ENCODE assay signal across 23 mouse cellular contexts in the genomic region with DNA sequence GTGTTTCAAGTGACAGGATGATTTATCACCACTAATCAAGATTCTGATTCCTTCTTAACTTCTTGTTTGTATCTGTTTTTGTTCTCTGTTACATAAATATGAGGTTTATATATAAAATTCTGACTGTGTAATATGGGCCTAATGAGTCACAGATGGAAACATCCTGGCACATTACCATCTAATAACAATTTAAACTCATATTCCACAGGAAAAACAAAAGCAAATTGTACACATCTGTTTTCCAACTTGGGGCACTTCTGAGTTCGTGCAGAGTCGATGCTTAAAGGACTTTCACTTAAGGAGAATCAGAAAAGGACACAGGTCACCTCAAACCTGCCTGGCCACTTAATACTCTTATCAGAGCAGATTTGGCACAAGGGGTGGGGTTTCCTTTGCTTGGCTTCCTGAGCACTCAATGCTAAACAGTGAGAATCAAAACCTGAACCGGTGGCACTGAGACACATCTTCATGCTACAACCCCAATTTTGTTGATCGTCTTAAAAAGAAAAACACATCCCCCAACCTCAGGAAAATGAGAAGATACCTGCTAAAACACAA.
DNase-seq lines count a peak whose midpoint lies in the region; ATAC-seq lines count a peak whose summit lies in the region.
"Had no signal": no experiment of that assay in that cellular context is flagged by ENCODE, and none has a peak within 500 bp of the region (broad histone marks: within the 10 kb centered on the region; RNA-seq: fewer than 3 reads in every experiment).

No protein-coding gene starts in this region.

- no peaks in the 10 kb centered on the region for H3K36me3 ChIP-seq in embryonic facial prominence, embryonic 11.5 days (replicated peaks; ENCODE audit: control insufficient read depth, insufficient read depth, low read depth, low read length)
- H3K36me3 ChIP-seq in embryonic facial prominence, embryonic 10.5 days (replicated peaks) = no peaks in the 10 kb centered on the region
- H3K36me3 ChIP-seq: heart, embryonic 15.5 days; hindbrain, embryonic 10.5 days had no signal

- 42% methylated on average over 4 of the region's 4 CpGs for WGBS in embryonic facial prominence, embryonic 11.5 days
- WGBS in embryonic facial prominence, embryonic 10.5 days = 48% methylated on average over 4 of the region's 4 CpGs

- intact Hi-C loops in left cerebral cortex, postnatal 4 days (cut with DNase I) = no loop called here
- intact Hi-C loops in gastrocnemius, postnatal 14 days (cut with DNase I; ENCODE audit: low total_unique reads) = no loop called here

- H3K27ac ChIP-seq in embryonic facial prominence, embryonic 11.5 days (replicated peaks; ENCODE audit: low read depth, low read length) = no peak overlapping the region
- H3K27ac ChIP-seq in embryonic facial prominence, embryonic 10.5 days (replicated peaks) = no peak overlapping the region
- H3K27ac ChIP-seq: forebrain, embryonic 13.5 days; heart, embryonic 15.5 days; hindbrain, embryonic 10.5 days; hindbrain, postnatal 0 days; kidney, postnatal 0 days; macrophage had no signal

- H3K4me2 ChIP-seq in embryonic facial prominence, embryonic 11.5 days (ENCODE audit: low read depth, low read length) = no peak overlapping the region
- H3K4me2 ChIP-seq: forebrain, embryonic 13.5 days; heart, embryonic 15.5 days; liver, embryonic 11.5 days; midbrain, embryonic 11.5 days had no signal

- H3K4me1 ChIP-seq in embryonic facial prominence, embryonic 11.5 days (ENCODE audit: control insufficient read depth, insufficient read depth, low read length) = no peaks in the 10 kb centered on the region
- peaks cover 22% of the 10 kb centered on the region for H3K4me1 ChIP-seq in embryonic facial prominence, embryonic 10.5 days
- H3K4me1 ChIP-seq: forebrain, embryonic 13.5 days; heart, embryonic 15.5 days; hindbrain, embryonic 10.5 days had no signal

- H3K9me3 ChIP-seq in embryonic facial prominence, embryonic 11.5 days (replicated peaks; ENCODE audit: control insufficient read depth, low read length) = no peaks in the 10 kb centered on the region
- no peaks in the 10 kb centered on the region for H3K9me3 ChIP-seq in embryonic facial prominence, embryonic 10.5 days
- H3K9me3 ChIP-seq: forebrain, embryonic 13.5 days; heart, embryonic 15.5 days; hindbrain, embryonic 10.5 days had no signal

- peak; percentile 53 for DNase-seq in embryonic facial prominence, embryonic 11.5 days (ENCODE audit: low spot score)
- DNase-seq in embryonic facial prominence, embryonic 10.5 days (ENCODE audit: low spot score) = no peak
- DNase-seq in urinary bladder, postnatal 14 days (ENCODE audit: low spot score) = peak; percentile 50
- DNase-seq in urinary bladder, postnatal 10 days (ENCODE audit: low spot score) = no peak
- DNase-seq in lung, postnatal 10 days = peak; percentile 18
- no peak for DNase-seq in left cerebral cortex, postnatal 4 days
- DNase-seq in gastrocnemius, postnatal 14 days = no peak
- no peak for DNase-seq in heart, postnatal 4 days
- DNase-seq: adrenal gland, postnatal 25 days; cerebellum, adult 11-12 months; cerebellum, postnatal 25 days; gastrocnemius, postnatal 25 days; kidney, adult 11 months; right cerebral cortex, postnatal 4 days had no signal

- ATAC-seq in embryonic facial prominence, embryonic 11.5 days (replicated peaks; ENCODE audit: insufficient number of reproducible peaks, low FRiP score, low TSS enrichment, low read depth) = no peak
- ATAC-seq: forebrain, embryonic 13.5 days; hindbrain, postnatal 0 days had no signal

- H3K4me3 ChIP-seq in embryonic facial prominence, embryonic 11.5 days (ENCODE audit: low read depth, low read length) = no peak overlapping the region
- H3K4me3 ChIP-seq in embryonic facial prominence, embryonic 10.5 days = no peak overlapping the region
- H3K4me3 ChIP-seq: erythroblast, embryonic 14.5 days; forebrain, embryonic 13.5 days; heart, embryonic 15.5 days; hindbrain, embryonic 10.5 days had no signal

- no peaks in the 10 kb centered on the region for H3K27me3 ChIP-seq in embryonic facial prominence, embryonic 11.5 days (ENCODE audit: control insufficient read depth, insufficient read depth, low read length)
- no peaks in the 10 kb centered on the region for H3K27me3 ChIP-seq in embryonic facial prominence, embryonic 10.5 days (replicated peaks; ENCODE audit: low read depth, poor library complexity, severe bottlenecking)
- H3K27me3 ChIP-seq: forebrain, embryonic 13.5 days; heart, embryonic 15.5 days had no signal

- H3K9ac ChIP-seq in embryonic facial prominence, embryonic 11.5 days (replicated peaks; ENCODE audit: low read length) = no peak overlapping the region
- H3K9ac ChIP-seq: forebrain, embryonic 13.5 days; heart, embryonic 15.5 days had no signal

Comparison
In these comparisons a context has a peak if more than half of its experiments do, and no peak if none do; other contexts are left out.
1. DNase-seq: peak in embryonic facial prominence, embryonic 11.5 days (single experiment), urinary bladder, postnatal 14 days (single experiment) and lung, postnatal 10 days (single experiment); none in embryonic facial prominence, embryonic 10.5 days (single experiment), urinary bladder, postnatal 10 days (single experiment), left cerebral cortex, postnatal 4 days (single experiment), gastrocnemius, postnatal 14 days (single experiment) and heart, postnatal 4 days (single experiment).